Mouse (Mus musculus): Measurements from ENCODE around the gene Srd5a1.

DNA sequence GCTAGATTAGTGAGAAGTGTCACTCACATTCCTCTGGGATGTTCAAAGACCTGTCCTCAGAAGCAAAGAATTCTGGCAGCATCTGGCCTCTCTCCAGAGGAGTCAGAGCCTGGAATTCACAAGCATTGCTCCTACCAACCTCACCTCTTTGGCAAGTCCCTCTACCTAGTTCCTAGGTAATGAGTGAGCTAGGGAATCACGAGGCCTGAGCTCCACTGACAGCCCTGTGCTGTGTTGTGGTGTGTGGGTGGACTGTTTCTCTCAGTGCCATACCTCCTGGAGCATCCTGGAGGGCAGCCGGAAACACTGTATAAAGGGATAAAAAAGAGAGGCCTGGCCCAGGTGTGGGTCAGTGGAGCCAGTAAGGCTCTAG is 87.1 kb downstream of the Srd5a1 start:
- TF ChIP-seq CTCF (IDR thresholded peaks at IDR 0.05; ENCODE audit: low read depth, low read length) (no peak), POLR2A (IDR thresholded peaks at IDR 0.05; ENCODE audit: extremely low read depth, insufficient read depth, low read length) (no peak)
